Mouse (Mus musculus) layer of hippocampus, adult 2 months (tissue): ENCODE results near the gene Sprr2k. TPM values are rescaled to one million over a fixed set of nuclear protein-coding genes. Genes with fewer than 3 reads are reported as not detected.
A peak's percentile ranks its signal among the peaks of the same experiment; 100 is the strongest.
"Not testable (repeated sequence)": the region's sequence is repeated elsewhere in the genome, so short reads cannot be mapped to it uniquely, and the experiment has no call there.

Experiments used
- DNase-seq, 2 experiments: peaks; one replicate each; pipeline ENCODE4 v3.0.0; 2022; ENCODE audit warnings: low spot score in 2 of 2
- H3K27ac ChIP-seq: fragments of 200-600 bp; 2 replicates; pipeline ENCODE4 v1.8.1; 2022
- H3K4me3 ChIP-seq: fragments of 200-600 bp; 2 replicates; pipeline ENCODE4 v1.8.1; 2022; ENCODE audit warnings: mild to moderate bottlenecking
- CTCF ChIP-seq: fragments of 200-600 bp; conservative IDR thresholded peaks from 2 replicates; pipeline ENCODE4 v1.8.1; 2022; ENCODE audit warnings: antibody characterized with exemption, mild to moderate bottlenecking, moderate library complexity
- long read RNA-seq, 2 experiments: library from polyadenylated mRNA; stranded (forward); transcript quantifications; one replicate each; pipeline ENCODE4 v2.0.0; 2021; ENCODE audit warnings: borderline mapping rate in 2 of 2
- total RNA-seq, 2 experiments: library from RNA; stranded (reverse); gene quantifications; 2 replicates each; pipeline ENCODE4 v1.2.3; 2021

Gene Sprr2k
- total RNA-seq = not detected
- long read RNA-seq, experiment 1 = 0 reads
- long read RNA-seq, experiment 2 = 0 reads

DNA sequence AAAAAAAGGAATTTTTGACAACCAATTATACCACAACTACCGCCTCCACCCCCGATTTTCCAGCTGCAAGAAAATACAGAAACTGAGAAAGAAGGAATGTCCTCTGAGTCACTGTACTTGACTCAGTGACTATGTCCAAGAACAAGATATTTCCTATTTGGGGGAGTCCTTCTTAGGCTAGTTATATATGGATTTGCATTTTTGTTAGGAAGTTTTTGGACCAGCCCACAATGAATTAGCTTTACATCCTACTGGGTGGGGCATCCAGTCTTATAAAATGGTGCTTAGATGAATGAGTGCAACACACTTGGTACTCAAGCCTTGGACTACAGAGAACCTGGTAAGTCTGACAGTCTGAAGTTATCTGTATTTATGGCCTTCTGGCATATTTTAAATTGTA lies at the start of gene Sprr2k:
Sprr2k (plus strand) TSS at position 301 of the 400 bp plus-strand sequence.
- no peak for TF ChIP-seq CTCF
- DNase-seq = no peak
- no peak within 1 kb of the TSS for H3K4me3 ChIP-seq
- H3K27ac ChIP-seq = no peak within 1 kb of the TSS

DNA sequence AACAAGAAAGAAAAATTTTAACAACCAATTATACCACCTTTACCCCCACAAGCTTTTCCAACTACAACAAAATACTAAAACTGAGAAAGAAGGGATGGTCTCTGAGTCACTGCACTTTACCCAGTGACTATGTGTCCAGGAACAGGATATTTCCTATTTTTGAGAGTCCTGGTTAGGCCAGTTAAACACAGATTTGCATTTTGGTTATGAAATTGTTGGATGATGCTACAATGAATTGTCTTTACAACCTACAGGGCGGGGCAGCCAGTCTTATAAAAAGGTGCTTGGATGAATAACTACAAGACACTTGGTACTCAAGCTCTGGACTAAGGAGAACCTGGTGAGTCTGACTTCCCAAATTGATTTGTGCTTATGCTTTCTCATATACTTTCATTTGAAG lies 47.0 kb upstream of the Sprr2k start, which contains the start of gene Sprr2h:
Sprr2h (plus strand) TSS at position 301 of the 400 bp plus-strand sequence.
- Histone ChIP-seq H3K4me3 (no peak within 1 kb of the TSS), H3K27ac (no peak within 1 kb of the TSS)
- no peak for TF ChIP-seq CTCF
- no peak for DNase-seq

DNA sequence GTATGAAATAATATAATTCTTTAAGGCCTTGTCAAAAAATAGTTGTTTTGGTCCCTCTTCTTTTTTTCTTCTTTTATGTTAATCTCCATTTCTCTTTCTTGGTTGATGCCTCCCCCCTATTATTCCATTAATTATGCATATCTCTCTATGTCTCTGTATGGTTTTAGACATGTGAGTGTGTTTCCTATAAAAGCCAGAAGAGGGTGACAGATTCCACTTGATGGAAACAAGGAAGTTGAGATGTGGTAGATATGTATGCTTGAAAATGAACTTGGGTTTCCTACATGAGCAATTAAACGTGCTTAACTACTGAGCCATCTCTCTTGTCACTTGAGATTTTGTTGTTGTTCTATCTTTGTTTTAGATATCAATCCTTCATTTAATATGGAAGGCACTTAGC lies 38.1 kb upstream of the Sprr2k start:
- Histone ChIP-seq H3K27ac (no peak overlapping the region), H3K4me3 (no peak overlapping the region)
- peak; percentile 70 for TF ChIP-seq CTCF
- no peak for DNase-seq

DNA sequence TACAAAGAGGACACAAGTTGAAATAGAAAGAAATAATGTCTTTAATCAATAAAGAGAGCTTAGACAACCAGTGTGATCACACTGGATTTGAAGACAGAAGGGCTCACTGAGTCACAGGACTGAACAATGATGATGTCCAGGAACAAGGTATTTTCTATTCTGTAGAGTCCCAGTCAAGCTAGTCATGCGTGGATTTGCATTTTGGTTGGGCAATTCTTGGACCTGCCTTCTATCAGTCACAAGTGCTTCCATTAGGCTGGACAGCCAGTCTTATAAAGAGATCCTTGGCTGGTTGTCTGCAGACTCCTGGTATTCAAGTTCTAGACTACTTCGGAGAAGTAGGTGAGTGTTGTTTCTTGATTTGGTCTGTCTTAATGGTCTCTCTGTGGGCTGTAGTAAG lies 24.7 kb upstream of the Sprr2k start, which contains the start of gene Sprr2i:
Sprr2i (plus strand) TSS at position 301 of the 400 bp plus-strand sequence.
- no peak for DNase-seq
- H3K4me3 ChIP-seq = no peak within 1 kb of the TSS
- no peak for TF ChIP-seq CTCF
- H3K27ac ChIP-seq = no peak within 1 kb of the TSS

- no peak within 1 kb of the TSS for H3K27ac ChIP-seq
- DNase-seq = no peak
- TF ChIP-seq CTCF = no peak
- no peak within 1 kb of the TSS for H3K4me3 ChIP-seq
These were observed 14.6 kb upstream of the Sprr2k start, which contains the start of gene Sprr2j-ps for GRCm38 (mm10) chr3:92417782-92418181. TSS of gene Sprr2j-ps (plus strand) at chr3:92418082.

DNA sequence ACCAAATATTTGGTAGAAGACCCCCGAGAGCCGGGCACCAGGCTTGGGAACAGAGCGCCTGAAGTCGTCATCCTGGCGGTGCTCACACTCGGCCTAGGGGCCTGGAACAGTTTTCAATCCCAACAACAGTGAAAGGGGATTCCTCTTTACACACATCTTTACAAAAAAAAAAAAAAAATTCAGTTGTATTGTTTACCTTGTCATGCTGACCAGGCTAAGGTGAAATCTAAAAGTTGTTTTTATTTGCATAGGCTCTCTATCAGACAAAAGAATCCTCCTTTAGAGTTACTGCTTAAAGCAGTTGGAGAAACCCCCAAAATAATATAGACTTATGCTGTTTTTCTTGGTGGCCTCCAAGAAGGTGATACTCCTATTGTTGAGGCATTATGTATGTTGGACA lies 3.1 kb upstream of the Sprr2k start, which contains the start of gene Gm9774:
Gm9774 (minus strand) TSS at position 101 of the 400 bp plus-strand sequence.
- H3K27ac ChIP-seq = no peak within 1 kb of the TSS
- no peak within 1 kb of the TSS for H3K4me3 ChIP-seq
- no peak for TF ChIP-seq CTCF
- DNase-seq = no peak

DNA sequence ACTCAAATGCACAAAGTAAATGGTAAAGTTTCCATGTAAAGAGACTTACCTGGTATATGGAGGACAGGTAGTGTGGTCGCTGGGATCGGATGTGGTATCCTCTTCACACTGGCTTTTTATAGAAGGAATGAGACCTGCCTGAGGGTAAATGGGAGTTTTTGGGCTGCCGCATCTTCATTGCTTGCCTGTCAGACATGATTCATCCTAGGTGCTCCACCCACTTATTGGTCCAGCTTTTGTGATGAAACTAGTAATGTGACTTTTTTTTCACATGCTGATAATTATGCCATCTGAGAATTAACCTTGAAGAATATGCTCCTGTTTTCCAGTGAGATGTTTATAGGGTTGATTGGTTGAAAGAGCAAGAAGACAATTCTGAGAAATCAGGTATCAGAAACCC lies 6.3 kb downstream of the Sprr2k start, which contains the start of gene Sprr1b:
Sprr1b (minus strand) TSS at position 101 of the 400 bp plus-strand sequence.
- TF ChIP-seq CTCF = no peak
- DNase-seq = no peak

DNA sequence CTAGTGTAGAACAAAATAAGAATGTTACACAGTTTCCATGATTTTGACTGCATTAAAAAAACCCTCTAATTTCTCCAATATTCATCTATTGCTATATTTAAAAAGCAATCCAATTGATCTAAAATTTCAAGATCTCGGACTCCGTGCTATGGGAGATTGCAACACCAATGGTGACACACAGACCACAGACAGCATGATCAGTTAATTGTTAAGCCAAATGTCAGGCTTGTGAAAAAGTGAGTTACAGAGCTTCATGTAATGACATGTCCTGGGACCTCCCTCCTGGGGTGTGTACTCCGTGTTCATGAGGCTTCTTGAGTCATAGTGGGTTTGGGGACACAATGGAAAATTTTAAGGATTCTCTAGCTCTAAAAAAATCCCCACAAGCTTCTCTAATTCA lies 7.8 kb downstream of the Sprr2k start:
- Histone ChIP-seq H3K27ac (no peak overlapping the region), H3K4me3 (no peak overlapping the region)
- no peak for DNase-seq
- no peak for TF ChIP-seq CTCF

More for the DNA sequence above, 6.3 kb downstream of the Sprr2k start, which contains the start of gene Sprr1b:
- Histone ChIP-seq H3K27ac (no peak within 1 kb of the TSS), H3K4me3 (no peak within 1 kb of the TSS)

DNA sequence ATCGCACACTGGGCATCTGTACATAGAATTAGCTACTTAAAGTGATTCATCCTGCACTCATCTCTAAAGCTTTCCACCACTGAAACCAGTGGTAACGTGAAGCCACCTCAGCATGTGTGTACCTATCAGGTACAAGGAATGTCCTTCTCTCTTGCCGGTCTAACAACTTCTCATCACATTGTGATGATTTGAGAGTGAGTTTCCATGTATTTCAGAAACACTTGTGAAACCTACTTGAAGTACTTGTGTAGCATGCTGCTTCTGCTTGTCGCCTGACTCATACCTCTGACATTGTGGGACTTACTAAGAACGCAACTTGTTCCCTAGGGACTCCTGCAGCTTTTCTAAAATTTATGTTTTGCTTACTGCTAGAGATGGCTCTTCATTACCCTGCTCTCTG lies 22.8 kb downstream of the Sprr2k start:
- Histone ChIP-seq H3K4me3 (no peak overlapping the region), H3K27ac (no peak overlapping the region)
- no peak for TF ChIP-seq CTCF
- DNase-seq = no peak

- H3K27ac ChIP-seq = no peak within 1 kb of the TSS
- DNase-seq = no peak
- no peak within 1 kb of the TSS for H3K4me3 ChIP-seq
- no peak for TF ChIP-seq CTCF
These were observed 26.2 kb downstream of the Sprr2k start, which contains the start of gene Sprr3 for GRCm38 (mm10) chr3:92458620-92459019. TSS of gene Sprr3 (minus strand) at chr3:92458720.

- no peak for DNase-seq
- TF ChIP-seq CTCF = no peak
- no peak overlapping the region for H3K27ac ChIP-seq
These were observed 34.2 kb downstream of the Sprr2k start for GRCm38 (mm10) chr3:92466576-92466975.

GRCm38 (mm10) chr3:92467424-92467823 lies 35.0 kb downstream of the Sprr2k start:
- Histone ChIP-seq H3K4me3 (no peak overlapping the region), H3K27ac (no peak overlapping the region)
- no peak for DNase-seq
- no peak for TF ChIP-seq CTCF

More at GRCm38 (mm10) chr3:92466576-92466975, 34.2 kb downstream of the Sprr2k start:
- no peak overlapping the region for H3K4me3 ChIP-seq

- no peak for TF ChIP-seq CTCF
- no peak for DNase-seq
- H3K4me3 ChIP-seq = no peak overlapping the region
These were observed 37.7 kb downstream of the Sprr2k start for GRCm38 (mm10) chr3:92470111-92470510.

GRCm38 (mm10) chr3:92481249-92481648 lies 48.9 kb downstream of the Sprr2k start:
- H3K27ac ChIP-seq, H3K4me3 ChIP-seq, DNase-seq: not testable (repeated sequence)
- TF ChIP-seq CTCF = peak; percentile 41

More at GRCm38 (mm10) chr3:92470111-92470510, 37.7 kb downstream of the Sprr2k start:
- H3K27ac ChIP-seq = no peak overlapping the region

Other genes with a start within 250 kb of the Sprr2k start
- not detected for gene Sprr2a1, start 216.8 kb upstream of the Sprr2k start, total RNA-seq
- not detected for gene Sprr2a2, start 216.7 kb upstream of the Sprr2k start, total RNA-seq
- gene Sprr2a3, start 147.2 kb upstream of the Sprr2k start, total RNA-seq = not detected
- not detected for gene Sprr2b, start 116.0 kb upstream of the Sprr2k start, total RNA-seq
- gene Sprr2d, start 93.4 kb upstream of the Sprr2k start, total RNA-seq = not detected
- gene Sprr2e, start 80.4 kb upstream of the Sprr2k start, total RNA-seq = not detected
- gene Sprr2f, start 67.4 kb upstream of the Sprr2k start, total RNA-seq = not detected
- not detected for gene Sprr2h, start 46.9 kb upstream of the Sprr2k start, total RNA-seq
- not detected for gene Sprr2i, start 24.6 kb upstream of the Sprr2k start, total RNA-seq
- not detected for gene Sprr2j-ps, start 14.5 kb upstream of the Sprr2k start, total RNA-seq
- 1 to 10 TPM; 1.1 to 4.2 TPM for gene Gm9774, start 3.2 kb upstream of the Sprr2k start, total RNA-seq
- not detected for gene Sprr1b, start 6.2 kb downstream of the Sprr2k start, total RNA-seq
- gene Sprr3, start 26.1 kb downstream of the Sprr2k start, total RNA-seq = not detected
- not detected for gene Sprr1a, start 53.3 kb downstream of the Sprr2k start, total RNA-seq
- gene Sprr4, start 67.9 kb downstream of the Sprr2k start, total RNA-seq = not detected
- gene 2310046K23Rik, start 101.9 kb downstream of the Sprr2k start, total RNA-seq = not detected
- gene Ivl, start 141.2 kb downstream of the Sprr2k start, total RNA-seq = not detected
- not detected for gene Smcp, start 156.4 kb downstream of the Sprr2k start, total RNA-seq
- not detected for gene 2210017I01Rik, start 174.9 kb downstream of the Sprr2k start, total RNA-seq
- not detected for gene Lce6a, start 189.1 kb downstream of the Sprr2k start, total RNA-seq
- gene Lce1a1, start 215.7 kb downstream of the Sprr2k start, total RNA-seq = not detected
- gene Lce1b, start 224.3 kb downstream of the Sprr2k start, total RNA-seq = not detected
- gene Lce1a2, start 237.7 kb downstream of the Sprr2k start, total RNA-seq = not detected
- not detected for gene Lce1c, start 246.7 kb downstream of the Sprr2k start, total RNA-seq